Mouse (Mus musculus): ENCODE measurements at regions not wholly inside any gene's neighbourhood (a gene's known extent, or its start where the extent isn't known, plus 50 kb on each side); places are given as distances from the start of the nearest gene placed in this dataset.
A peak's percentile ranks its signal among the peaks of the same experiment; 100 is the strongest.
"Not testable (repeated sequence)": the region's sequence is repeated elsewhere in the genome, so short reads cannot be mapped to it uniquely, and the experiment has no call there.

DNA sequence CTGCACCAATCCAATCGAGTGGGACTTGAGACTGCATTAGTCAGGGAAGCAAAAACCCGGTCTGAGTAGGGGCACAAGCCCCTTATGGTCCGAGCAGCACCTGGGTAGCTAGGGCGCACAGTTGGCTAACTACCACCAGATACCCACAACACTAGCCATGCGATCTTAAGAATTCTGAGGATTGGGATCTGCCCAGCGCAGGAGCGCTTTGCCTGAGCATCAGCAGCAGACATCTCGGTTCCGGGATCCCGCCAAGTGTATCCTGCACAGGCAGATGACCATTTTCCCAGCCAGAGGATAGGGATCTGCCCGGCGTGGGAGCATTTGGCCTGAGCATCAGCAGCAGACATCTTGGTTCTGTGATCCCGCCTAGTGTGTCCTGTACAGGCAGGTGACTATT is 61.7 kb downstream of the Gm7951 start:
- peak in 1 of 2 experiments; percentile 2 for DNase-seq (ENCODE audit: low read depth in 1 of 2, low spot score in 2 of 2)
- H3K27ac ChIP-seq (ENCODE audit: insufficient read depth, low read length); H3K36me3 ChIP-seq (ENCODE audit: control insufficient read depth, insufficient read depth, low read length); H3K4me3 ChIP-seq (ENCODE audit: extremely low read depth, insufficient read depth, insufficient read length); H3K27me3 ChIP-seq (ENCODE audit: control insufficient read depth, insufficient read depth, low read length); H3K4me1 ChIP-seq (ENCODE audit: control insufficient read depth, insufficient read depth, insufficient read length): not testable (repeated sequence)
- WGBS: 61% methylated on average over 9 of the region's 13 CpGs
